Mouse (Mus musculus) liver, adult 2 months (tissue): Measurements from ENCODE around the gene F2rl1.

ENCODE experiments used
- CTCF ChIP-seq: fragments of 200-500 bp; IDR thresholded peaks from 2 replicates; pipeline ENCODE4 v1.5.1; 2011; ENCODE audit warnings: low read depth, low read length, control low read depth
- POLR2A ChIP-seq: fragments of 200-500 bp; IDR thresholded peaks from 2 replicates; pipeline ENCODE4 v1.6.1; 2011; ENCODE audit warnings: low read length, control low read depth; ENCODE audit not compliant: insufficient read depth; ENCODE audit errors: extremely low read depth

DNA sequence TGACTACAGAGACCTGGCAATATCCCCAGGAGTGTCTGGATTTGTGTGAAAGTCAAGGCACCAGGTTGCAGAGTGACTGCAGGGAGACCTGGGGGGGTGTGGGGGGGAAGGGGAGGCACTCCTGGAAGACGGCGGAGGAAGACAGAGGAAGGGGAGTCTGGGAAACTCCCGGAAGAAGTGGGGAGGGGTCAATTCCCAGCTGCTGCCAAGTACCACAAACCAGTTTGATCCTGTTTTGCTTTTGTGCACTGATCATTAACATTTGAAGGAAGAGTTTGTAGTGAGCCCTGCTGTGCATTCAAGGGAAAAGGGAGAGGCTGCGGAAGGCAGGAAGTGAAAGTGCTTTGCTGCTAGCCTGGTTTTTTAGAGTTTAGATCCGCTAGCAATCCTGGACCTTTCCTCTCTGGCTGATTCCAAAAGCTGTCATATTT, 9.1 kb upstream of the F2rl1 start:
- no peak for TF ChIP-seq CTCF
- no peak for TF ChIP-seq POLR2A
